Mouse (Mus musculus) forelimb bud, embryonic 11.5 days (tissue): ENCODE results near the gene Ndrg3.
A peak's percentile ranks its signal among the peaks of the same experiment; 100 is the strongest.

ENCODE experiments used
- DNase-seq: peaks from one replicate; pipeline ENCODE4 v3.0.0-alpha.2; 2012; ENCODE audit warnings: low read depth, low spot score

Ndrg3 gene

DNA sequence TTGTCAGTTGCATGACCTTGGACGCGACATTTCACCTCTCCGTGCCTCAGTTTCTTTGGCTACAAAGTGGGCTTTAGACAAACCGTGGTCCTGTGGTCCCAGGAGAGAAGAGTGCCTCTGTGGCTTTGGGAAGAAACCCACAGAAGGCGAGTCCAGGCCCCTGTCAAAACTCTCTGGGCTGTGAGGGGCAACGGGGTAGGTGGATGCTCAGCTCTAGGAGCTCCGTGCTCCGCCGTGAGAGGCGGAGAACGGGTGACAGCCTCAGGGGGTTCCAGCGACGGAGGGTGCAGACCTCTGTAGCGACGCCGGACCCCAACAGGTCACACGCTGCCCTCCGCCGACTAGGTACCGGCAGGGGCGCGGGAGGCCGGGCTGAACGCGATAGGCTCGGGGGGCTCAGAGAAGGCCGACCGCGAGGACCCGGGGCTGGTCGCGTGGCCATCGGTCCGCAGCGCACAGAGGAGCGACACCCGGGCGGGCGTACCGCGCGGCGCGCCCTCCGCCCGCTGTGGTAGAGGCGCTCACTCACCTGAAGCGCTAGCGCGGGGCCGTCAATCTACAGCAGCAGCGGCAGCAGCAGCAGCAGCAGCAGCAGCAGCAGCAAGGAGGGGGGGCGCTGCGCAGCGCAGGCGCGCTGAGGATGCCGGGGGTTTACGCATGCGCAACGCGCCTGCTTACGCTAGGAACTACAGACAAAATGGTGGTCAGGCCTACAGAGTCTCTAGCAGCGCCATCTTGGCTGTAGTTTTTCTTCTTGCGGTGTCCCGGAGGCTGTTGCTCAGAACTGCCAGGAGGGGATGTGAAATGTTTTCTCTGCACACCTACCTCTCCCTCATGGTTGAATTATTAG lies at the start of gene Ndrg3:
TSS of gene Ndrg3 (minus strand) at position 587 of the 850 bp plus-strand sequence.
- peak; percentile 100 for DNase-seq

DNA sequence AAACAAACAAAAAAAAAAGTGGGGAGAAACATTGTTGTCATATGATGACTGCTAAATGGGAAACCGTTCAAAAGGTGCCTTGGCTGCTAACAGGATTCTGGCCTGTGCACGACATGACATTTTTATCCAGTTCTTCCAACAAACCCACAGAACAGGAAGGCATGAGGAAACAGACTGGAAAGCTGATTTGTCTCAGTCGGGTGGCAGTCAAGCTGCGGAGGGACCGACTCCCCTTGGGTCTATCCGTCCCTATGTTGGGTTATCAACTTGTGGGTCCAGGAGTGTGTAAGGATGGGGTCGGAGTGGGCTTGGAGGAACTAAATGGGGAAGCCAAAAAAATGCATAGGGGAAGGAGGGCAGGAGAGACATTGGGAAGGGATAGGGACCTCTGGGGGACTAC lies 49.6 kb upstream of the Ndrg3 start:
- no peak for DNase-seq

DNA sequence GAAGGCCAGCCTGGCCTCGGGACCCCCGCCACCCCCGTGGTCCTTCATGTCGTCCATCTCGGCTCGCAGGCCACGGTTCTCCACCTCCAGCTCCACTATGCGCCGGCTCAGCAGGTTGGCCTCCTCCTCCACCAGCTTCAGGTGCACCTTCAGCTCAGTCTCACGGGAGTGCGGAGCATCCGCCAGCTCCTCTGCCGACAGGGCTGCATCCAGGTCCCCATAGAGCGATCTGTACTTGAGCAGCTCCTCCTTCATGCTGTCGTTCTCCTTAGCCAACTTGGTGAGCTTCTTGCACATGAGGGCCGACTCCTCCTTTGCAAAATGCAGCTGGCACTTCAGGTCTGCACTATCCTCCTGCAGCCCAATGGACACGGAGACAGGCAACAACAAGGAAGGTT lies 48.8 kb upstream of the Ndrg3 start:
- no peak for DNase-seq

DNA sequence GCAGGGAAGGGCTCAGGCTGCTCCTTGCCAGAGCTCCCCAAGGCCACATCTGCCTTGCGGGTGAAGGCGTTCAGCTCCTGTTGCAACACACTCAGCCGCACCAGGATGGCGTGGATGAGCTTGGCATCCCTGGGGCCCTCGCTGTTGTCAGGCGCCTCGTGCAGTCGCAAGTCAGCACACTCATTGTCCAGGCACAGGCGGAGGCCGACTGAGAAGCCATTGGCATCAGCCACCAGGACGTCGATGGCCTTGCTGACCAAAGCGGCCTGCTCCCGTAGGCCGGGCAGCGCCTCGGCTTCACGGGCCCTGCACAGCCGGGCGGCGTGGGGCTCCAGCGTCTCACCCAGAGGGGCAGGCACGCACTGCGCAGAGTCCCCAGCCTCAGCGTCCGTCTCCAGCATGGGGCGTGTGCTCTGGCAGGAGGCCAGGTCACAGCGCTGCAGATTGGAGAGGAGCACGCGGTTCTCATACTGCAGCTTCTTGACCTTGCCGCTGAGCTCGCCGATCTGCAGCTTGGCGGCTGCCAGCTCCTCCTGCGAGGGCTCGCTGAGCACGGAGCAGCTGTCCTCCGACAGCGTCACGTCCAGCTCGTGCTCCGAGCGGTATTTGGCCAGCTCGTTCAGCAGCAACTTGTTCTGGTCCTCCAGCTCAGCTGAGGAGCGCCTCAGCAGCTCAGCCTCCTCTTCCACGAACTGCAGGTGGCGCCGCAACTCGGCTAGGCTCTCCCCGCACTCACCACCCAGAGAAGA lies 48.2 kb upstream of the Ndrg3 start:
- no peak for DNase-seq

DNA sequence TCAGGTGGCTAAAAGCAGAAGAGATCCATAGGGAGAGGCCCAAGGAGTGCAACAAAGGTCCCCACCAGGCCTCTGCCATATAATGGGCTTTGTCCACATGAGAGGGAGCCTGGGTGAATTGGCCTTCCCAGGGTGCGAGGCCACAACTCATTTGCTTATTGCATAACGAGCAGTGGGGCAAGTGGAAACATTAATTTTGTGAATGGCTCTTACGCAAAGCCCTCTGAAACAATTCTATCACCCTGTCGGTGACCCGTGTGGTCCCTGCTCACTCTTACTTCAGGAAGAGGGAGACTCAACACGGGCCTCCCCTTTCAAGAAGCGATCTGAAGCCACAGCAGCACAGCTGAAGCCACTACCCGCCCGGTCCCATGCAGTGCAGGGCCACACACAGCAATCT lies 45.4 kb upstream of the Ndrg3 start:
- no peak for DNase-seq

DNA sequence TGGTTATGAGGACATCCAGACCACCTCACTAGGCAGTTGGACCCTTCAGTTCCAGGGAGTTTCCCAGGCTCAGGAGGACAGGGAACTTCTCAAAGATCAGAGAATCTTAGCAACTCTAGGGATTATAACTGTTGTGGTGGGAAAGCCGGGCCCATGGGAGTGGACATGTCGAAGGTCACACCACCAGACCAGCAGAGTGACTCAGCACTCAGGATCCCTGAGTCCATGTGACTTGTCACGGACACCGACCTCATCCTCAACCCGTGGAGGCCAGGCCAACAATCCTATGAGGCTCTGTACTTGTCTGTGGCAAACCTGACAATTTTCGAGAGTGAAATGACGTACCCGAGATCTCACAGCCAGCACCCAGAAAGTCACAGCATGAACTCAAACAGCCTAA lies 44.5 kb upstream of the Ndrg3 start:
- no peak for DNase-seq

DNA sequence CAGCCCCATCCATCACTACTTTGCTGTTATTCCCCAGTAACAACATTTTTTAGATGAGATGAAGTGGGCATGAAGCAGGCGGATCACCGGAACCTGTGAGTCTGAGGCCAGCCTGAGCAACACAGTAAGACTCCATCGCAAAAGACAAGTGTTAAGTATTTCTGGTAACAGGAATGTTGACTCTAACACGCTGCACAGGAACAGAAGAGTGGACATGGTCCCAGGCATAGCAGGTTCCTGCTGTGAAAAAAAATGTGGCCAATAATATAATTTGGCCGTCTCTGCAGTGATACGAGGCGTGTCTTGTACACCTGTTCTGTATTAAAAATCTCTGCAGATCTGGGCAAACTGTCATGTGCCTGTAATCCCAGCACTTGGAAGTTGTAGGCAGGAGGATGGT lies 43.5 kb upstream of the Ndrg3 start:
- no peak for DNase-seq

DNA sequence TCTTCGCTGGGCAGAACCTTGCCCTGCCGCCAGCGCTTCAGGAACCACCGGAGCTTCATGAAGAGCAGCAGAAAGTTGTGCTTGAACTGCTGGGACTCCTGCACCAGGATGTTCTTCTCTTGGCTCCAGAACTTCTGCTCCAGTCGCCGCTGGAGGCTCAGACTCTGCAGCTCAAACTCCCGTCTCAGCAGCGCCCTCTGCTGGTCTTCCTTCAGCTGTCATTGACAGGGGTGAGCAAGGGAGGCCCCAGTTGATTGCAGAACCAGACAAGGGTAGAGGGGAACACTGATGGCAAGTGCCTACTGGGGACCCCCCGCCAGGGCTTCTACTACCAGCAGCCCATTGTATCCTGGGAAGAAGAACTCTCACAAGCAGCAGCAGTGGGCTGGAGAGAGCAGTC lies 38.9 kb upstream of the Ndrg3 start:
- peak; percentile 76 for DNase-seq

DNA sequence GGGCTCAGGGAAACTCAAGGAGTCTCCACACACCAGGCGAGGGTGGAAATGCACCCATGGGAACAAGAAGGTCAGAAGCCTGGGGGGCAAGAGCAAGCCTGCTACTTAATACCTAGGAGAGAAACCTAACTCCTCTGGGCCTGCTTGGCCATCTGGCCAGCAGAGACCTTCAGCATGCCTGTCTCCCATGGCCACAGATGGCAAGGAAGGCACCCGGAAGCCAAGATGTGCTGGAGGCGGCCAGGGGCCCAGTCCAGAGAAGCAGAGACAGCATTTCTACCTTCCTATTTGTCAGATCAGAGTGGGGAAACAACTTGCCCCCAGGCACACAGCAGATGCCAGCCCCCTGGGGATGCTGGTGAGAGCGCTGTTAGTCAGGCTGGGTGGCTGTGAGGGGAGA lies 36.4 kb upstream of the Ndrg3 start:
- DNase-seq = no peak

DNA sequence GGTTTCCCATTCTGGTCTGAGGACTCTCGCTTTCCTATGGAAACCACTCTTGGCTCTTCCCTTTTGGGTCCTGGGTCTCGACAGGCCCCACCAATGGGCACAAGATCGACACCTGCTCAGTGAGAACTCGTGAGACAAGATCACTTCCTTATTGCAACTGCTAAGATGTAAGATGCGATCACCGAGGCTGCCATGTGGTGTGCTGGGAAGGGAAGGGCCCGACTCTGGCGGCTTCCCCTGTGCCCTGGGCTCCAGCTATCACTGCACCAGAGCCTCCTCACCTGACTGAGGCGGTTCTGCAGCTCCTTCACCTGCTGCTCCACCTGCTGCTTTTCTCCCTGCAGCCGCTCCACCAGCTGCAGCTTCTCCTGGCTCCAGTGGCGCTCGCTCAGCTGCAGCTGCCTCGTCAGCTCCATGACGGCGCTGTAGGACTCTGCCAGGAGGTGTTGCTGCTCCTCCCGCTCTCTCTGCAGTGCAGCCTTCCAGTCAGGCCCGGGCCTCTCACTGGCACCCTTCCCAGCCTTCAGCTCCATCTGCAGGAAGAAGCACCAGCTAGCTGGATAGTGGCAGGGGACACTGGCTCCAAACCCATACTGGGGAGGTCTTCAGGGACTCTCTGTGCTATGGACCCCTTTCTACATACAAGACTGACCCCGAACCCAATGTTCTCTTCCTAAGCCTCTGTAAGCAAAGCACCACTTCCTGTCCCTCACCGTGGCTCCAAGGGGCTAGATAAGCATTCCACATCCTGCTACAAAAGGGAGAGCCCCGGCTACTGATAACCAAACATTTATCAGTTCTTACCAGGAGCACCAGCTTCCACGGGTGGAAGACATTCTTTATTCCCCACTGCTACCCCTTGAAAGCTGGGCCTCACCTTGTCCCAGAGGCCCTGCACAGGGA lies 35.5 kb upstream of the Ndrg3 start:
- no peak for DNase-seq

DNA sequence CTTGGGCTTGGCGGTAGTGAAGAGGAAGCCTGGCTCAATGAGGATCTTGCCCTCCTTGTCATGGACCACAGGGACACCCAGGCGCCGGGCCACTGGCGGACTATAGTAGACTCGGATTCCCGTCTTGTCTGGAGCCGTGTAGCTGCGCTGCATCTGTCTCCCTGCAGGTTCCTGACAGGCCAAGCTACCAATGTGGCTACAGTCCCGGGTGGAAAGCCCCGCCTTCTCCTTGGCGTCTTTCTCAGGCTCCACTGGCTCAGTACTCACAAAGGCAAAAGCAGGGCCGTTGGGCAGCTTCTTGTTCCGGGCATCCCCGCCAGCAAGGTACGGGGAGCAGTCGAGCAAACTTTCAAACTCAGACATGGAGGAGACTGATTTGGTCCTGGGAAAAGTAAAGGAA lies 29.3 kb upstream of the Ndrg3 start:
- no peak for DNase-seq

DNA sequence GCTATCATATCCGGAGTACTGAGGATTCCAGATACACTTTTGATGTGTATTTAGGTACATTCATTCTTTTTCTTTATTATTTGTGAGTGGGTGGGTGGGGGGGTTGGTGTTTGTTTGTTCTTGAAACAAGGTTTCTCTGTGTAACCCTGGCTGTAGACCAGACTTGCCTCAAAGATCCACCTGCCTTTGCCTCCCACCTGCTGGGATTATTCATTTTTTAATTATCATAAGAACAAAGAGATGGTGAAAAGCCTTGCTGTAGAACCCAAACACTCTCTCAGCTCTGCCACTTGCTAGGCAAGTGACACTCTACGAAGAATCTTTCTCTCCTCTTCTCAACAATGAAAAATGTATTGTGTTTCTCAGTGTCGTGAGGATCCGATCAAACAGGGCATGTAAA lies 27.4 kb upstream of the Ndrg3 start:
- no peak for DNase-seq

DNA sequence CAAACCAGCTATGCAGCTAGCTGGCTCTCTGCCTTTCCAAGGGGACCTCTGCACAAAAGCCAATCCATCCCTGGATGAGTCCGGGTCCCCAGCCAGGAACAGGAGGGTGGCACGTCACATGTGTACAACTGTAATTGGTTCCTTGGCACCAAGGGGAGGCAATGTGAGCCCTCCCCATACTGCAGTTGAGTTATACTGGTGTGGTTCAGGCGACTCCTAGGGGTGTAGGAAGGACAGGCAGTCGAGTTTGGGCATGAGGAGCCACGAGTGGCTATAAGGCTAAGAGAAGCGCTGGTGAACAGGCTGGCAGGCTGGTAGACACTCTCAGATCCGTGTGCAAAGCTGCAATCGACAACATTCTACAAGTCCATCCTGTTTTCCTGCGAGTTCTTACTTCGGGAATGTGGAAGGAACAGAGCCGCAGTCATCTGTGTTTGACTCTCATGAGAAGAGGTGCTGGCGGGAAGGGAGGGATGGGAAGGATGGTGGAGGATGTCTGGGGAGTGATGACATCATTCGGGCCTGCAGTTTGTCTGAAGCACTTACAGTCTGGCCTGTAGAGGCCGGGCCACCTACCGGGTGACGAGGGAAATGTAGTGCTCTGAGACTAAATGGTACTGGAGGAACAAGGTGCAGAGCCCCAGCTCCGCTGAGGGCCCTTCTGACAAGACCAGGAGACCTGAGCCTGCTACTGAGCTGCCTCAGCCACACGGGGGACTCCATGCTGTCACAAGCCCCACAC lies 24.8 kb upstream of the Ndrg3 start:
- no peak for DNase-seq

DNA sequence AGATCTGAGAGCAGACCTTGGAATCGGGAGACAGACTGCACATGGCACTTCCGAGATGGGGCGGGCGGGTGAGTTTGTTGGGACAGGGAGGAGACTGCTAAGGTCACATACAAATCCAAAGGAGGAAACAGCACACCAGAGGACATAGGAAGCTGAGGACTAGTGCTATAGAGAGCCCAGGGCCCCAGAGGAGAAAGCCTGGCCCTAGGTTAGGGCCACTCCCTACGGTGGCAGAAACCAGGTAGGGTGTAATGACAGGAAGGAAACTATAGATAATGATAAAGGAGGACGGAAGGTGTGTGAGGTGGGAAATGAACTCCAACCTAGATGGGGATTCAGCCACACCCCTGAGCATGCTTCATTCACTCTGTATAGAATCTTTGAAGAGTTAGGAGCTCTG lies 20.5 kb upstream of the Ndrg3 start:
- DNase-seq = no peak

DNA sequence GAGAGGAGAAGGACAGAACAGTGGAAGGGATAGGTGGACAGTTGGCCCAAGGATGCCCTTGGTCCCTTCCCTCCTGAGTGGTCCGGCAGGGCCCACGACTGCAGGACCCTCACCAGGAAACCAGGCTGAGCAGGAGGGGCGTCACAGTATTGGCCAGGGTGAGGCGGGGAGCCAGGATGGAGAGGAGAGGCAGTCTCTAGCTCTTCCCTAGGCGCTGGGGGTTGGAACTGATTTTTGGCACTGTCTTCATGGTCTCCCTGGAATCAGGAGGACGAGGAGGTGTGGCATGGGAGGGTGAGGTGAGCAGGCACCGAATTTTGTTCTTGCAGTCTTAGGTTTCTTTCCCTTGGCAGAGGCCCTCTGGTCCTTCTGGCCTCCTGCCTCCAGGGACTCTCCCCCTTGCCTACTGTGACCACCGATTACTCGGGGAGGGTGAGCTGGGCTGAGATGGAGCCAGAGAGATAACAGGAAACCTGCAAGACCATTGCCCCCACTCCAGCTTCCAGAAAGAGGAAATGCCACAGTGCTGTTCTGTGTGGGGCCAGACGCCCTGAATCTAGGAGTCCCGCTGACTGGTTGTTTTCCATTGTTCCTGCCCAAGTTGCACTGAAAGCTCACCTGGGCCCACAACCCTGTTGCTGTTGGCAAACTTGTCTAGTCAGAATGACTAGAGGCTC lies 18.9 kb upstream of the Ndrg3 start:
- DNase-seq = no peak

DNA sequence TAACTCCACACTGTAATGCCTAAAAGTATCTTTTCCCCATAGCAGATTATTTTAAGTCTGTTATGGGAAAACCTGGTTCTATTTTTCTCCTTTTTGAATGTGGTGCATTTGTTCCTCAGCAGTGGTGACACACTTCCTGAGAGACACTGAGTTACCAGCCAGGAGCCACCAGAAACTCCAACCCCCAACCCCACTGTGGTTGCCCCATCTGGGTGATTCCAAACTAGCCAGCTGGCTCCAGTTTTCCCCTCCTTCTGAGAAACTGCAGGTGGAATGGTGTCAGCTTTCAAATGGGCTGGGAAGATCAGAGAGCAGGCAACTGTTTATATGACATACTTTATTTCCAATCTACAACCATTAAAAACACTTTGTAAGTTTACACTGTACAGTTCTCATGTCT lies 18.3 kb upstream of the Ndrg3 start:
- DNase-seq = peak; percentile 34

DNA sequence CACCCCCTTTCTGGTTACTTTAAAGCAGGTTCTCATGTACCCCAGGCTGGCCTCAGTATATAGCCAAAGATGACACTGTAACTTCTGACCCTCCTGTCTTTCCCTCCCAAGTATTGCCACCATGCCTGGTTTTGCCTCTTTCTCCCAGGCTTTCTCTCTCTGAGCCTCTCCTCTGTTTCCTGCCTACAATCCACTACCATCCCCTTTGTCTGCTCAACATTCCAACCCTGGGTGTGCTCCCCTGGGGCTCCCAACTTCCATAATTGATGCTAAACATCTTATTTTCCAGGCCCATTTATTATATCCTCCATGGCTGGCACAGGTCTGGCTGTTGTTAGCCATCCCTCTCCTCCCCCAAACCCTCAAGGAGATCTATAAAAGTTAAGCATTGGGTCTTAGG lies 16.7 kb upstream of the Ndrg3 start:
- DNase-seq = no peak

DNA sequence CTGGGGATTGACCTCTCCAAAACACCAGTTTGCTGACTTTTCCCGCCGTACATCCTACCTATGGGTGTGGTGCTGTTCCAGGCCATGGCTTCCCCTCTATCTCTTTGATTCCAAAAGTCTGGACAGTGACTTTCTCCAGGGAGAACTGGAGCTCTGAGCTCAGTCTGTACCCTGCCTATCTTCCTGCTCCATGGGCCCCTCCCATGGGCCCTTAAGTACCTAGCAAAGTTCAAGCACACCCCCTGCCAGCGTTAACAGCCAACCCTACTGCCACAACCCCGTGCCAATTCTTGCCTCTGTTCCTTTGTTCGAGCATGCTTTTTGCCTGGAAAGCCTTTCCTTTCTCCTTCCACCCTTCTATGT lies 15.4 kb upstream of the Ndrg3 start:
- DNase-seq = no peak

DNA sequence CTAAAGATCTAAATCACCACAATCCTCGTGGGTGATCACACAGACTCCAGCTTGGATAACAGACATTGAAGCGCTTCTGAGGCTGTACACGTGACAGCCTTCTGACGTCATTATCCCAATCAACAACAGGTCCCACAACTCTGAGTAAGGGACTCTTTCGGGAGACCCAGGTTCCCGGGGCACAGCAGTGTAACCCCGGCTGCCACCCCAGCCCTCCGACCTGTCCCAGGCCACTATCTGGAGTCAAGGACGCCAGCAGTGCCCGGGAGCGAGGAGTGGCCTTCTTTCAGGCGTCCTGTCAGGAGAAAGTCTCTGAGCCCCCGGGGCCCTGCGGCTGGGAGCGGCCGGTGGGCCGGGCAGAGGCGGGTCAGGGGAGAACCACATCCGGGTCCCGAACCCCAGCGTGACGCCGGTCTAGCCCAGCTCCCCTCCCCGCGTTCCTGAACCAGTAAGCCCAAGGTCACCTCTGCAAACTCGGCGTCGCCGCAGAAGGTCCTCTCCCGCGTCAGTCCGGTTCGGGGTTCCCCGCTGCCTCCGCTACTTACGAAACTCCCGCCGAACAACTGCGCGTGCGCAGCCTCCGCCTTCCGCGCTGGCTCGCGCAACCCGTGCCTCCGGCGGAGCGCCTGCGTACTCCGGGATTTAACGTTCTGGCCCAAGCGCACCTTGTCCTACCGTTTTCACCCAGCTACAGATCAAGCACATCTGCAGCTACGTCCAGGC lies 14.8 kb upstream of the Ndrg3 start, which contains the start of gene Dsn1:
TSS of gene Dsn1 (minus strand) at position 644 of the 723 bp plus-strand sequence.
- peak; percentile 89 for DNase-seq

DNA sequence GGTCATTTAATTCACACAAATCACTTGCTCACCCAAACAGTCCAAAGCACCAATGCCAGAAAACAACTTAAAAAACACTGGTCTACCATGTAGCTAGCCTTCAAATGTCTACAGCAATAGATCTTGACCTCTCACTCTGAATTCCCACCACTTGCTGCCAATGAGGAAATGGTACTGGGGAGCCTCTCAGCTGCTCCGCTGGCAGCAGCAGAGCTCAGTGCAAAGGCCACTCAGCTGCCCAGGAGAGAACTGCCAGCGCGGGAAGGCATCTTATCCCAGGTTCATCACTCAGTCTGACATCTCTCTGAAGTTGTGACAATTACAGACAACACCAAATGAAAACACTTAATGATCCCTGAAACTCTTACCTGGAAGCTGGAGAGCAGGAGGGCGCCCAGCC lies 10.5 kb upstream of the Ndrg3 start:
- DNase-seq = no peak
